Mouse (Mus musculus): ENCODE results near the gene Mroh8. TPM values are rescaled to one million over a fixed set of nuclear protein-coding genes. Genes with fewer than 3 reads are reported as not detected.
"Not testable (repeated sequence)": the region's sequence is repeated elsewhere in the genome, so short reads cannot be mapped to it uniquely, and the experiment has no call there.

Mroh8 gene
- polyA plus RNA-seq, 1 experiment from 2014 or later = 0.91 TPM

DNA sequence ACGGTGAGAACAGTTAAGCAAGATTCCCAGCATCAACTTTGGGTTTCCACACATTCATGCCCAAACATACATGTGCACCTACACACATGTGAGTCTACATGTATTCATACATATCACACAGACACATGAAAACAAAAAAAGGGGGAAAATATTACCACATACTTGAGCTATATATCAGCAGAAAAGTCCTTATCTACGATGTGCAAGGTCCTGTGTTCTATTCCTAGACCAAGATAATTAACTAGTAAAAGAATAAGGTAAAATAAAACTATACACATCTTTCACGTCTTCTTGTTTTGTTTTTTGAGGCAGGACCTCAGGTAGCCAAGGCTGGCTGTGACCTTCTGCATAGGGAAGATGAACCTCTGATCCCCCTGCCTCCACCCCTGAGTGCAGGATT lies 103.1 kb downstream of the Mroh8 start:
- Histone ChIP-seq H3K4me3 (no peak overlapping the region), H3K4me1 (no peaks in the 10 kb centered on the region), H3K27me3 (replicated peaks) (no peaks in the 10 kb centered on the region), H3K9ac (no peak overlapping the region), H3K4me2 (replicated peaks) (no peak overlapping the region), H3K36me3 (peaks cover 49% of the 10 kb centered on the region), H3K27ac (no peak overlapping the region), H3K9me3 (no peaks in the 10 kb centered on the region)
- ATAC-seq (ENCODE audit: low FRiP score, low read depth) = no peak
- WGBS = 95% methylated on average over 3 of the region's 3 CpGs

- no peak overlapping the region for H3K4me3 ChIP-seq
- peaks cover 45% of the 10 kb centered on the region for H3K36me3 ChIP-seq
- 78% methylated on average over 5 of the region's 5 CpGs for WGBS
- H3K4me2 ChIP-seq (replicated peaks) = no peak overlapping the region
- ATAC-seq (ENCODE audit: low FRiP score, low read depth) = no peak
- no peaks in the 10 kb centered on the region for H3K4me1 ChIP-seq
- no peak overlapping the region for H3K27ac ChIP-seq
- no peak overlapping the region for H3K9ac ChIP-seq
- H3K9me3 ChIP-seq = no peaks in the 10 kb centered on the region
- H3K27me3 ChIP-seq (replicated peaks) = no peaks in the 10 kb centered on the region
Measured at GRCm38 (mm10) chr2:157174416-157174815, 104.9 kb downstream of the Mroh8 start.

GRCm38 (mm10) chr2:157173555-157173954 lies 105.8 kb downstream of the Mroh8 start:
- no peak for ATAC-seq (ENCODE audit: low FRiP score, low read depth)
- Histone ChIP-seq H3K36me3 (peaks cover 50% of the 10 kb centered on the region), H3K4me2 (replicated peaks) (no peak overlapping the region), H3K4me1 (no peaks in the 10 kb centered on the region), H3K27ac (no peak overlapping the region), H3K27me3 (replicated peaks) (no peaks in the 10 kb centered on the region), H3K4me3 (no peak overlapping the region), H3K9me3 (no peaks in the 10 kb centered on the region), H3K9ac (no peak overlapping the region)
- WGBS = 96% methylated on average over 6 of the region's 6 CpGs

GRCm38 (mm10) chr2:157172984-157173383 lies 106.4 kb downstream of the Mroh8 start:
- Histone ChIP-seq H3K36me3 (peaks cover 53% of the 10 kb centered on the region), H3K9me3 (no peaks in the 10 kb centered on the region), H3K4me3 (no peak overlapping the region), H3K4me2 (replicated peaks) (no peak overlapping the region), H3K27me3 (replicated peaks) (no peaks in the 10 kb centered on the region), H3K9ac (no peak overlapping the region), H3K4me1 (no peaks in the 10 kb centered on the region), H3K27ac (no peak overlapping the region)
- no peak for ATAC-seq (ENCODE audit: low FRiP score, low read depth)
- WGBS = 96% methylated on average over 6 of the region's 6 CpGs

DNA sequence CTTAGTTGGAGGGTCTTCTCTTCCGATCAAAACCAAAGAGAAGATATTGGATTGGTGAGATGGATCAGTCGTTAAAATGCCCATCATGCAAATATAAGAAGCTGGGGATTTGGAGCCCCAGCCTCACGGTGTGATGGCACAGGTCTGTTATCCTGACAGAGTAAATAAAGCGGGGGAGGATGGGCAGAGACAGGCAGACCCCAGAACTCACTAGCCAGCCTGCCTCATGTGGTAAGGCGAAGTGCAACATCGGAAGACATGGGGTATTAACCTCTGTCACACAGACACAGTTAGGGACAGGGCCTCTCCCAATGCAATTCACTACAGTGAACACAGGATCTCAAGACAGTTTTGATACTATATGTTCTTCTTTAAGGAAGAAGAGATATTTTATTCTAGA lies 108.7 kb downstream of the Mroh8 start:
- Histone ChIP-seq H3K9me3 (no peaks in the 10 kb centered on the region), H3K4me2 (replicated peaks) (no peak overlapping the region), H3K36me3 (peaks cover 55% of the 10 kb centered on the region), H3K4me3 (no peak overlapping the region), H3K9ac (no peak overlapping the region), H3K27me3 (replicated peaks) (no peaks in the 10 kb centered on the region), H3K4me1 (no peaks in the 10 kb centered on the region), H3K27ac (no peak overlapping the region)
- 0 out of 2 replicates have a peak, but pooled peaks have one; percentile 44 for ATAC-seq (ENCODE audit: low FRiP score, low read depth)
- 53% methylated on average over 6 of the region's 6 CpGs for WGBS

GRCm38 (mm10) chr2:157170166-157170565 lies 109.2 kb downstream of the Mroh8 start:
- Histone ChIP-seq H3K4me1 (no peaks in the 10 kb centered on the region), H3K4me3 (no peak overlapping the region), H3K4me2 (replicated peaks) (no peak overlapping the region), H3K9me3 (no peaks in the 10 kb centered on the region), H3K27me3 (replicated peaks) (no peaks in the 10 kb centered on the region), H3K36me3 (peaks cover 51% of the 10 kb centered on the region), H3K9ac (no peak overlapping the region), H3K27ac (no peak overlapping the region)
- WGBS = 32% methylated on average over 5 of the region's 5 CpGs
- ATAC-seq (ENCODE audit: low FRiP score, low read depth) = peak; percentile 76

DNA sequence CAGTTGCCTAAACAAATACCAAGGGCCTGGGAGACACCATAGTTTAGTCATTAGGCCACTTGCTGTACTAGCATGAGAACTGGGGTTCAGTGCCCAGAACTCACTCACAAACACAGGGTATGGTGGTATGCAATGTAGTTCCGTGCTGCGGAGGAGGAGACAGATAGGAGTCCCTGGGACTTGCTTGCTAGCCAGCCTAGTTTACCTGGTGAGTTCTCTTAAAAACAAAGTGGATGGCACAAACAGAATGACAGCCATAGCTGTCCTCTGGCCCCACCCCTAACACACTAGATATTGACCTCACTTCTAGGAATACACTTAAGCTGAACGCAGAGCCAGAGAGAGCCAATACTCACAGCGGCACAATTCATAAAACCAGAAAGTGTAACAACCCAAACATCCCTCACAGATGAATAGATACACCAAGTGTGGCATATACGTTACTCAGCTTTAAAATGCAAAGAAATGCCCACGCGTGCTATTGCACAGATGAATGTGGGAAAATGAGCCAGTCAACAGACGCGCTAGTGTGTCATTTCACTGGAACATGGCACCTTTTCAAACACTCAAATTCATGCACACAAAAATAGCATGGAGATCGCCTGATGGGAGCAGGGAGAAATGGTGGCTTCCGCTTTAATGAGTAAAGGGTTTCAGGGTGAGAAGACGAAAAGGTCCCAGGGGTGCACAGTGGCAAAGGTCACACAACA lies 112.8 kb downstream of the Mroh8 start:
- H3K27ac ChIP-seq = no peak overlapping the region
- no peaks in the 10 kb centered on the region for H3K9me3 ChIP-seq
- H3K4me3 ChIP-seq = no peak overlapping the region
- H3K4me1 ChIP-seq = no peaks in the 10 kb centered on the region
- ATAC-seq (ENCODE audit: low FRiP score, low read depth) = no peak
- no peaks in the 10 kb centered on the region for H3K27me3 ChIP-seq (replicated peaks)
- no peak overlapping the region for H3K9ac ChIP-seq
- no peak overlapping the region for H3K4me2 ChIP-seq (replicated peaks)
- H3K36me3 ChIP-seq = peaks cover 52% of the 10 kb centered on the region
- WGBS = 94% methylated on average over 12 of the region's 12 CpGs

DNA sequence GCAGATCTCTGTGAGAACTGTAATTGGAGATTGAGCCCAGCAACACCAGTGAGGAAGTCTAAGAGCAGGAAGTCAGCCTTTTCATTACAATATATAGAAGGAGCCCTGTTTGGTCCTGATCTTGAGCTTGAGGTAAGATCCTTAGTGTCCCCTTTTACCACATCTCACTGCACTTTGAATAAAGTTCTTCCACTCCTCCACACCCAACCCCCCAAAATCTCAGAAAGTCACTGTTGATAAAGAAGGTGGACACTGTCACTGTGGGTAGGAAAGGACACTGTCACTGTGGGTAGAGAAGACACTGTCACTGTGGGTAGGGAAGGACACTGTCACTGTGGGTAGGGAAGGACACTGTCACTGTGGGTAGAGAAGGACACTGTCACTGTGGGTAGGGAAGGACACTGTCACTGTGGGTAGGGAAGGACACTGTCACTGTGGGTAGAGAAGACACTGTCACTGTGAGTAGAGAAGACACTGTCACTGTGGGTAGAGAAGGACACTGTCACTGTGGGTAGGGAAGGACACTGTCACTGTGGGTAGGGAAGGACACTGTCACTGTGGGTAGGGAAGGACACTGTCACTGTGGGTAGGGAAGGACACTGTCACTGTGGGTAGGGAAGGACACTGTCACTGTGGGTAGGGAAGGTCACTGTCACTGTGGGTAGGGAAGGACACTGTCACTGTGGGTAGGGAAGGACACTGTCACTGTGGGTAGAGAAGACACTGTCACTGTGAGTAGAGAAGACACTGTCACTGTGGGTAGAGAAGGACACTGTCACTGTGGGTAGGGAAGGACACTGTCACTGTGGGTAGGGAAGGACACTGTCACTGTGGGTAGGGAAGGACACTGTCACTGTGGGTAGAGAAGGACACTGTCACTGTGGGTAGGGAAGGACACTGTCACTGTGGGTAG lies 113.8 kb downstream of the Mroh8 start:
- not testable (repeated sequence) for H3K27me3 ChIP-seq (replicated peaks); H3K9ac ChIP-seq; H3K9me3 ChIP-seq; ATAC-seq (ENCODE audit: low FRiP score, low read depth); H3K4me3 ChIP-seq; H3K27ac ChIP-seq; H3K4me1 ChIP-seq; H3K4me2 ChIP-seq (replicated peaks)
- peaks cover 58% of the 10 kb centered on the region for H3K36me3 ChIP-seq

GRCm38 (mm10) chr2:157164101-157164500 lies 115.2 kb downstream of the Mroh8 start:
- Histone ChIP-seq H3K36me3 (peaks cover 66% of the 10 kb centered on the region), H3K27ac (no peak overlapping the region), H3K4me2 (replicated peaks) (no peak overlapping the region), H3K9me3 (no peaks in the 10 kb centered on the region), H3K9ac (no peak overlapping the region), H3K27me3 (replicated peaks) (no peaks in the 10 kb centered on the region), H3K4me1 (no peaks in the 10 kb centered on the region), H3K4me3 (no peak overlapping the region)
- 88% methylated on average over 2 of the region's 2 CpGs for WGBS
- ATAC-seq (ENCODE audit: low FRiP score, low read depth) = no peak

Other genes with a start within 250 kb of the Mroh8 start
- gene Soga1, start 200.3 kb downstream of the Mroh8 start, polyA plus RNA-seq (2016; fragmentation: Nextera tagmentation; extraction: Ambion mirVana) = 6.1 TPM in 2 replicates
- gene Tldc2, start 192.5 kb downstream of the Mroh8 start, polyA plus RNA-seq (2016; fragmentation: Nextera tagmentation; extraction: Ambion mirVana) = not detected in 2 replicates
- 15.9 and 17.5 TPM in 2 replicates for gene Samhd1, start 144.3 kb downstream of the Mroh8 start, polyA plus RNA-seq (2016; fragmentation: Nextera tagmentation; extraction: Ambion mirVana)
- gene Rbl1, start 75.0 kb downstream of the Mroh8 start, polyA plus RNA-seq (2016; fragmentation: Nextera tagmentation; extraction: Ambion mirVana) = 17.3 and 19.3 TPM in 2 replicates
- gene Rpn2, start 532 bp downstream of the Mroh8 start, polyA plus RNA-seq (2016; fragmentation: Nextera tagmentation; extraction: Ambion mirVana) = 224 and 234 TPM in 2 replicates
- 0.60 TPM in 1 of 2 replicates, not detected in the other for gene Ghrh, start 68.0 kb upstream of the Mroh8 start, polyA plus RNA-seq (2016; fragmentation: Nextera tagmentation; extraction: Ambion mirVana)
- 76.8 and 79.0 TPM in 2 replicates for gene Manbal, start 88.0 kb upstream of the Mroh8 start, polyA plus RNA-seq (2016; fragmentation: Nextera tagmentation; extraction: Ambion mirVana)
- 34.2 and 38.1 TPM in 2 replicates for gene Src, start 138.9 kb upstream of the Mroh8 start, polyA plus RNA-seq (2016; fragmentation: Nextera tagmentation; extraction: Ambion mirVana)